Mouse (Mus musculus) intestine, embryonic 15.5 days (tissue): ENCODE data around the gene Tbc1d9b. TPM values are rescaled to one million over a fixed set of nuclear protein-coding genes. Genes with fewer than 3 reads are reported as not detected.

Source experiments
- polyA plus RNA-seq: library from polyadenylated mRNA; unstranded; fragments of >200 nt; fragmentation: Nextera tagmentation; extraction: Ambion mirVana; gene quantifications from 2 replicates; pipeline ENCODE4 v1.2.1, GENCODE M21; 2015

The Tbc1d9b gene
- polyA plus RNA-seq, 1 experiment from 2014 or later, result 31.5 TPM

Other genes with a start within 250 kb of the Tbc1d9b start
- gene Rasgef1c, start 229.6 kb upstream of the Tbc1d9b start, polyA plus RNA-seq, result 0.36 and 0.43 TPM in 2 replicates
- 41.0 and 47.9 TPM in 2 replicates for gene Rnf130, start 106.0 kb upstream of the Tbc1d9b start, polyA plus RNA-seq
- gene Mrnip, start 43.0 kb downstream of the Tbc1d9b start, polyA plus RNA-seq, result 9.6 and 12.5 TPM in 2 replicates
- 189 and 205 TPM in 2 replicates for gene Sqstm1, start 79.4 kb downstream of the Tbc1d9b start, polyA plus RNA-seq
- gene Mgat4b, start 79.5 kb downstream of the Tbc1d9b start, polyA plus RNA-seq, result 29.5 and 31.5 TPM in 2 replicates
- gene Ltc4s, start 107.2 kb downstream of the Tbc1d9b start, polyA plus RNA-seq, result 3.9 and 4.2 TPM in 2 replicates
- 4.1 and 4.3 TPM in 2 replicates for gene Maml1, start 160.9 kb downstream of the Tbc1d9b start, polyA plus RNA-seq
- 358 and 379 TPM in 2 replicates for gene Canx, start 194.3 kb downstream of the Tbc1d9b start, polyA plus RNA-seq
- gene Cby3, start 223.1 kb downstream of the Tbc1d9b start, polyA plus RNA-seq, result 0.42 and 0.49 TPM in 2 replicates
- 302 and 324 TPM in 2 replicates for gene Hnrnph1, start 245.6 kb downstream of the Tbc1d9b start, polyA plus RNA-seq